Mouse (Mus musculus): Measurements from ENCODE around the gene Copz2. TPM values are rescaled to one million over a fixed set of nuclear protein-coding genes. Genes with fewer than 3 reads are reported as not detected.

The Copz2 gene
- polyA plus RNA-seq, 1 experiment: 120 TPM

GRCm38 (mm10) chr11:96827917-96828316 is 21.8 kb upstream of the Copz2 start:
- Histone ChIP-seq H3ac (ENCODE audit: control insufficient read depth, insufficient read length) (peak overlapping the region; percentile 20), H3K79me2 (ENCODE audit: control insufficient read depth, insufficient read depth) (peaks cover 50% of the 10 kb centered on the region), H3K4me2 (ENCODE audit: low read depth) (peak overlapping the region; percentile 96), H3K4me3 (peak overlapping the region; percentile 93), H3K36me3 (ENCODE audit: control insufficient read depth, insufficient read depth) (peaks cover 8% of the 10 kb centered on the region), H3K27me3 (ENCODE audit: control insufficient read depth, insufficient read depth, insufficient read length) (no peaks in the 10 kb centered on the region)
- TF ChIP-seq CEBPB (IDR thresholded peaks at IDR 0.05; ENCODE audit: insufficient read depth, poor library complexity, severe bottlenecking) (no peak), REST (IDR thresholded peaks at IDR 0.05; ENCODE audit: insufficient read depth, insufficient read length) (no peak), TCF3 (IDR thresholded peaks at IDR 0.05; ENCODE audit: insufficient read length, low read depth) (no peak), SRF (IDR thresholded peaks at IDR 0.05; ENCODE audit: control insufficient read depth, insufficient read length, low read depth) (no peak), POLR2AphosphoS2 (IDR thresholded peaks at IDR 0.05; ENCODE audit: insufficient read length, low read depth) (no peak), POLR2A (IDR thresholded peaks at IDR 0.05; ENCODE audit: insufficient read length, low read depth) (no peak), USF1 (IDR thresholded peaks at IDR 0.05; ENCODE audit: low read depth) (no peak), TCF12 (IDR thresholded peaks at IDR 0.05; ENCODE audit: insufficient read depth, poor library complexity, severe bottlenecking) (no peak), MYOD1 (IDR thresholded peaks at IDR 0.05; ENCODE audit: control insufficient read depth in 1 of 3, insufficient read length in 2 of 3, low read depth in 2 of 3) (no peak), E2F4 (IDR thresholded peaks at IDR 0.05; ENCODE audit: insufficient read depth) (no peak), MAX (IDR thresholded peaks at IDR 0.05; ENCODE audit: low read depth) (no peak), MYOG (IDR thresholded peaks at IDR 0.05; ENCODE audit: control insufficient read depth in 1 of 3, insufficient read depth in 1 of 3, insufficient read length in 2 of 3, low read depth in 2 of 3) (no peak)

GRCm38 (mm10) chr11:96828881-96829280 is 20.8 kb upstream of the Copz2 start:
- TF ChIP-seq SRF (IDR thresholded peaks at IDR 0.05; ENCODE audit: control insufficient read depth, insufficient read length, low read depth): no peak
- no peak for TF ChIP-seq TCF12 (IDR thresholded peaks at IDR 0.05; ENCODE audit: insufficient read depth, poor library complexity, severe bottlenecking)
- no peak for TF ChIP-seq MYOG (IDR thresholded peaks at IDR 0.05; ENCODE audit: control insufficient read depth in 1 of 3, insufficient read depth in 1 of 3, insufficient read length in 2 of 3, low read depth in 2 of 3)
- Histone ChIP-seq H3K79me2 (ENCODE audit: control insufficient read depth, insufficient read depth) (peaks cover 50% of the 10 kb centered on the region), H3K4me3 (peak overlapping the region; percentile 93), H3K4me2 (ENCODE audit: low read depth) (peak overlapping the region; percentile 96), H3K36me3 (ENCODE audit: control insufficient read depth, insufficient read depth) (peaks cover 8% of the 10 kb centered on the region), H3K27me3 (ENCODE audit: control insufficient read depth, insufficient read depth, insufficient read length) (no peaks in the 10 kb centered on the region), H3ac (ENCODE audit: control insufficient read depth, insufficient read length) (peak overlapping the region; percentile 77)

GRCm38 (mm10) chr11:96829403-96829812 is 20.3 kb upstream of the Copz2 start:
- peaks cover 49% of the 10 kb centered on the region for H3K79me2 ChIP-seq (ENCODE audit: control insufficient read depth, insufficient read depth)
- H3K27me3 ChIP-seq (ENCODE audit: control insufficient read depth, insufficient read depth, insufficient read length): no peaks in the 10 kb centered on the region
- TF ChIP-seq TCF3 (IDR thresholded peaks at IDR 0.05; ENCODE audit: insufficient read length, low read depth) (no peak), E2F4 (IDR thresholded peaks at IDR 0.05; ENCODE audit: insufficient read depth) (no peak), MYOD1 (IDR thresholded peaks at IDR 0.05; ENCODE audit: control insufficient read depth in 1 of 3, insufficient read length in 2 of 3, low read depth in 2 of 3) (peak in 2 of 3 experiments; percentile 29 to 57), MYOG (IDR thresholded peaks at IDR 0.05; ENCODE audit: control insufficient read depth in 1 of 3, insufficient read depth in 1 of 3, insufficient read length in 2 of 3, low read depth in 2 of 3) (peak in 2 of 3 experiments; percentile 17 to 64), POLR2A (IDR thresholded peaks at IDR 0.05; ENCODE audit: insufficient read length, low read depth) (peak; percentile 98), POLR2AphosphoS2 (IDR thresholded peaks at IDR 0.05; ENCODE audit: insufficient read length, low read depth) (peak; percentile 100), SRF (IDR thresholded peaks at IDR 0.05; ENCODE audit: control insufficient read depth, insufficient read length, low read depth) (peak; percentile 38)
- H3K4me3 ChIP-seq: peak overlapping the region; percentile 93
- no peak overlapping the region for H3K4me2 ChIP-seq (ENCODE audit: low read depth)
- peak overlapping the region; percentile 77 for H3ac ChIP-seq (ENCODE audit: control insufficient read depth, insufficient read length)
- H3K36me3 ChIP-seq (ENCODE audit: control insufficient read depth, insufficient read depth): peaks cover 8% of the 10 kb centered on the region

- Histone ChIP-seq H3K27me3 (ENCODE audit: control insufficient read depth, insufficient read depth, insufficient read length) (no peaks in the 10 kb centered on the region), H3K4me3 (peak within 1 kb of the TSS; percentile 93), H3K79me2 (ENCODE audit: control insufficient read depth, insufficient read depth) (peaks cover 44% of the 10 kb centered on the region), H3K36me3 (ENCODE audit: control insufficient read depth, insufficient read depth) (peaks cover 8% of the 10 kb centered on the region), H3ac (ENCODE audit: control insufficient read depth, insufficient read length) (peak within 1 kb of the TSS; percentile 77), H3K4me2 (ENCODE audit: low read depth) (peak within 1 kb of the TSS; percentile 96)
- TF ChIP-seq USF1 (IDR thresholded peaks at IDR 0.05; ENCODE audit: low read depth) (peak; percentile 21), MAX (IDR thresholded peaks at IDR 0.05; ENCODE audit: low read depth) (no peak), POLR2AphosphoS2 (IDR thresholded peaks at IDR 0.05; ENCODE audit: insufficient read length, low read depth) (peak; percentile 63), POLR2A (IDR thresholded peaks at IDR 0.05; ENCODE audit: insufficient read length, low read depth) (peak; percentile 63), TCF3 (IDR thresholded peaks at IDR 0.05; ENCODE audit: insufficient read length, low read depth) (no peak), CEBPB (IDR thresholded peaks at IDR 0.05; ENCODE audit: insufficient read depth, poor library complexity, severe bottlenecking) (no peak), MYOG (IDR thresholded peaks at IDR 0.05; ENCODE audit: control insufficient read depth in 1 of 3, insufficient read depth in 1 of 3, insufficient read length in 2 of 3, low read depth in 2 of 3) (no peak), E2F4 (IDR thresholded peaks at IDR 0.05; ENCODE audit: insufficient read depth) (no peak), SRF (IDR thresholded peaks at IDR 0.05; ENCODE audit: control insufficient read depth, insufficient read length, low read depth) (peak; percentile 6), MYOD1 (IDR thresholded peaks at IDR 0.05; ENCODE audit: control insufficient read depth in 1 of 3, insufficient read length in 2 of 3, low read depth in 2 of 3) (no peak), TCF12 (IDR thresholded peaks at IDR 0.05; ENCODE audit: insufficient read depth, poor library complexity, severe bottlenecking) (no peak)
These were observed 19.7 kb upstream of the Copz2 start, which contains the start of gene Nfe2l1 for GRCm38 (mm10) chr11:96829813-96830538. TSS of gene Nfe2l1 (minus strand) at chr11:96829968.
